Mouse (Mus musculus) adrenal gland, adult (tissue): Measurements from ENCODE around the gene Itgal.
"Not testable (repeated sequence)": the region's sequence is repeated elsewhere in the genome, so short reads cannot be mapped to it uniquely, and the experiment has no call there.

Experiments used
- DNase-seq, 2 experiments: peaks; one replicate each; pipeline ENCODE4 v3.0.0; 2022 to 2023; ENCODE audit warnings: low spot score in 1 of 2; ENCODE audit not compliant: inconsistent age in 2 of 2

The Itgal gene

GRCm38 (mm10) chr7:127341356-127341755 lies 45.3 kb downstream of the Itgal start:
- peak in 1 of 2 experiments; percentile 59 for DNase-seq

- DNase-seq, result peak in 1 of 2 experiments; percentile 29
These were observed 45.8 kb downstream of the Itgal start for GRCm38 (mm10) chr7:127341861-127342260.

- DNase-seq, result peak in 1 of 2 experiments; percentile 41
These were observed 46.3 kb downstream of the Itgal start for GRCm38 (mm10) chr7:127342332-127342731.

GRCm38 (mm10) chr7:127342888-127343287 lies 46.8 kb downstream of the Itgal start:
- DNase-seq, result no peak

GRCm38 (mm10) chr7:127343351-127344019 lies 47.4 kb downstream of the Itgal start:
- DNase-seq, result peak; percentile 28 to 42

- peak; percentile 18 to 53 for DNase-seq
These were observed 48.3 kb downstream of the Itgal start for GRCm38 (mm10) chr7:127344371-127344770.

- peak in 1 of 2 experiments; percentile 83 for DNase-seq
These were observed 49.0 kb downstream of the Itgal start for GRCm38 (mm10) chr7:127345092-127345491.

- DNase-seq, result peak; percentile 94 to 99
These were observed 49.7 kb downstream of the Itgal start, which contains the start of gene Zfp768 for GRCm38 (mm10) chr7:127345512-127346325. TSS of gene Zfp768 (minus strand) at chr7:127345589.

GRCm38 (mm10) chr7:127346676-127347075 lies 50.6 kb downstream of the Itgal start:
- peak; percentile 29 to 43 for DNase-seq

GRCm38 (mm10) chr7:127351230-127352004 lies 55.4 kb downstream of the Itgal start:
- DNase-seq, result no peak

- no peak for DNase-seq
These were observed 59.7 kb downstream of the Itgal start for GRCm38 (mm10) chr7:127355796-127356195.

GRCm38 (mm10) chr7:127357871-127358270 lies 61.8 kb downstream of the Itgal start:
- DNase-seq, result no peak

- DNase-seq, result no peak
These were observed 62.4 kb downstream of the Itgal start for GRCm38 (mm10) chr7:127358472-127358871.

GRCm38 (mm10) chr7:127360265-127360664 lies 64.2 kb downstream of the Itgal start:
- no peak for DNase-seq

- DNase-seq, result no peak
These were observed 65.4 kb downstream of the Itgal start for GRCm38 (mm10) chr7:127361449-127361848.

GRCm38 (mm10) chr7:127362418-127362817 lies 66.4 kb downstream of the Itgal start:
- DNase-seq, result peak in 1 of 2 experiments; percentile 67

- peak; percentile 50 to 72 for DNase-seq
These were observed 67.4 kb downstream of the Itgal start for GRCm38 (mm10) chr7:127363475-127363921.

- peak; percentile 49 to 77 for DNase-seq
These were observed 68.1 kb downstream of the Itgal start for GRCm38 (mm10) chr7:127364166-127364565.

- no peak for DNase-seq
These were observed 70.2 kb downstream of the Itgal start for GRCm38 (mm10) chr7:127366249-127366648.

- DNase-seq, result no peak
These were observed 75.2 kb downstream of the Itgal start for GRCm38 (mm10) chr7:127371213-127371612.

- DNase-seq, result not testable (repeated sequence)
These were observed 75.8 kb downstream of the Itgal start for GRCm38 (mm10) chr7:127371870-127372269.
